ENCODE assay signal across 17 mouse cellular contexts in genomic region chr7:66308581-66309239, GRCm38 (mm10). TPM values are rescaled to one million over a fixed set of nuclear protein-coding genes. Genes with fewer than 3 reads are reported as not detected.
DNase-seq lines count a peak whose midpoint lies in the region; ATAC-seq and TF ChIP-seq lines count a peak whose summit lies in the region.
"Had no signal": no experiment of that assay in that cellular context is flagged by ENCODE, and none has a peak within 500 bp of the region (broad histone marks: within the 10 kb centered on the region; RNA-seq: fewer than 3 reads in every experiment).

No protein-coding gene starts in this region.

- no peaks in the 10 kb centered on the region for H3K9me3 ChIP-seq in heart, embryonic 14.5 days (ENCODE audit: control insufficient read depth, low read length)
- no peaks in the 10 kb centered on the region for H3K9me3 ChIP-seq in neural tube, embryonic 12.5 days
- no peaks in the 10 kb centered on the region for H3K9me3 ChIP-seq in neural tube, embryonic 15.5 days (replicated peaks)
- H3K9me3 ChIP-seq in liver, embryonic 12.5 days (replicated peaks): no peaks in the 10 kb centered on the region
- H3K9me3 ChIP-seq in stomach, postnatal 0 days (ENCODE audit: control insufficient read depth, low read length): no peaks in the 10 kb centered on the region
- H3K9me3 ChIP-seq: hindbrain, embryonic 15.5 days; midbrain, embryonic 15.5 days had no signal

- TF ChIP-seq CTCF in stomach, postnatal 0 days (IDR thresholded peaks at IDR 0.05; ENCODE audit: low read depth): no peak

- no peaks in the 10 kb centered on the region; the same call in 1 of the 2 replicates for H3K27me3 ChIP-seq in heart, embryonic 14.5 days (ENCODE audit: control insufficient read depth, insufficient read depth, low read length)
- no peaks in the 10 kb centered on the region for H3K27me3 ChIP-seq in neural tube, embryonic 12.5 days (replicated peaks)
- H3K27me3 ChIP-seq in neural tube, embryonic 15.5 days (replicated peaks): no peaks in the 10 kb centered on the region
- no peaks in the 10 kb centered on the region for H3K27me3 ChIP-seq in liver, embryonic 12.5 days (replicated peaks)
- no peaks in the 10 kb centered on the region for H3K27me3 ChIP-seq in stomach, postnatal 0 days (ENCODE audit: control insufficient read depth, insufficient read depth, low read length)
- H3K27me3 ChIP-seq: hindbrain, embryonic 15.5 days; midbrain, embryonic 15.5 days had no signal

- H3K36me3 ChIP-seq in heart, embryonic 14.5 days (ENCODE audit: control insufficient read depth, insufficient read depth, low read length): peaks cover 20% of the 10 kb centered on the region
- H3K36me3 ChIP-seq in neural tube, embryonic 12.5 days: no peaks in the 10 kb centered on the region
- H3K36me3 ChIP-seq in neural tube, embryonic 15.5 days: no peaks in the 10 kb centered on the region
- peaks cover 23% of the 10 kb centered on the region; the same call in 1 of the 2 replicates for H3K36me3 ChIP-seq in liver, embryonic 12.5 days
- H3K36me3 ChIP-seq in stomach, postnatal 0 days (ENCODE audit: control insufficient read depth, insufficient read depth, low read length): peaks cover 3% of the 10 kb centered on the region; the same call in 1 of the 2 replicates
- H3K36me3 ChIP-seq: hindbrain, embryonic 15.5 days; midbrain, embryonic 15.5 days had no signal

- no peak for TF ChIP-seq EP300 in stomach, postnatal 0 days (optimal IDR thresholded peaks at IDR 0.05)

- peaks cover 10 to 16% of the 10 kb centered on the region in 2 experiments for H3K4me1 ChIP-seq in heart, embryonic 14.5 days (ENCODE audit: control insufficient read depth in 2 of 2, insufficient read depth in 2 of 2, low read length in 2 of 2)
- no peaks in the 10 kb centered on the region for H3K4me1 ChIP-seq in neural tube, embryonic 12.5 days
- H3K4me1 ChIP-seq in neural tube, embryonic 15.5 days: peaks cover 7% of the 10 kb centered on the region; the same call in 1 of the 2 replicates
- peaks cover 22% of the 10 kb centered on the region for H3K4me1 ChIP-seq in liver, embryonic 12.5 days
- 0 out of 2 replicates have a peak, but pooled peaks cover 2% of the 10 kb centered on the region for H3K4me1 ChIP-seq in stomach, postnatal 0 days (replicated peaks; ENCODE audit: control insufficient read depth, insufficient read depth)
- H3K4me1 ChIP-seq: midbrain, embryonic 15.5 days had no signal

- peak overlapping the region; percentile 44 to 59 for H3K27ac ChIP-seq in heart, embryonic 14.5 days (replicated peaks in 1 of 2; ENCODE audit: control insufficient read depth in 1 of 2, insufficient read depth in 1 of 2, low read depth in 2 of 2, low read length in 2 of 2)
- no peak overlapping the region for H3K27ac ChIP-seq in neural tube, embryonic 12.5 days
- H3K27ac ChIP-seq in neural tube, embryonic 15.5 days (replicated peaks): no peak overlapping the region
- no peak overlapping the region for H3K27ac ChIP-seq in liver, embryonic 12.5 days
- H3K27ac ChIP-seq in stomach, postnatal 0 days (replicated peaks): peak overlapping the region; percentile 90
- H3K27ac ChIP-seq: hindbrain, embryonic 15.5 days; midbrain, embryonic 15.5 days had no signal

- peak overlapping the region; percentile 12; the same call in 1 of the 2 replicates for H3K4me2 ChIP-seq in heart, embryonic 14.5 days (ENCODE audit: low read length)
- no peak overlapping the region for H3K4me2 ChIP-seq in neural tube, embryonic 12.5 days (replicated peaks)
- H3K4me2 ChIP-seq in neural tube, embryonic 15.5 days: no peak overlapping the region
- H3K4me2 ChIP-seq in liver, embryonic 12.5 days: no peak overlapping the region
- H3K4me2 ChIP-seq in stomach, postnatal 0 days (replicated peaks; ENCODE audit: low read depth): no peak overlapping the region
- H3K4me2 ChIP-seq: hindbrain, embryonic 15.5 days; midbrain, embryonic 15.5 days had no signal

- ATAC-seq in heart, embryonic 14.5 days (ENCODE audit: insufficient number of reproducible peaks, insufficient read depth, low FRiP score, low read depth): 0 out of 2 replicates have a peak, but pooled peaks have one; percentile 7
- no peak for ATAC-seq in neural tube, embryonic 12.5 days (ENCODE audit: low FRiP score, low read depth)
- no peak; the same call in 1 of the 2 replicates for ATAC-seq in neural tube, embryonic 15.5 days (ENCODE audit: low FRiP score)
- ATAC-seq in liver, embryonic 12.5 days: peak; percentile 28
- peak; percentile 61 for ATAC-seq in stomach, postnatal 0 days (ENCODE audit: low FRiP score, low TSS enrichment)
- ATAC-seq: midbrain, embryonic 15.5 days had no signal

- H3K4me3 ChIP-seq in heart, embryonic 14.5 days (ENCODE audit: control insufficient read depth in 1 of 2, insufficient read depth in 1 of 2, low read depth in 1 of 2, low read length in 2 of 2): no peak overlapping the region
- H3K4me3 ChIP-seq in neural tube, embryonic 12.5 days: no peak overlapping the region
- H3K4me3 ChIP-seq in neural tube, embryonic 15.5 days (replicated peaks): no peak overlapping the region
- H3K4me3 ChIP-seq in liver, embryonic 12.5 days: no peak overlapping the region
- no peak overlapping the region for H3K4me3 ChIP-seq in stomach, postnatal 0 days (ENCODE audit: low read depth, low read length)
- H3K4me3 ChIP-seq: hindbrain, embryonic 15.5 days; midbrain, embryonic 15.5 days had no signal

- WGBS in heart, embryonic 14.5 days: 71% methylated on average over 13 of the region's 13 CpGs
- 72% methylated on average over 13 of the region's 13 CpGs for WGBS in neural tube, embryonic 12.5 days
- WGBS in neural tube, embryonic 15.5 days: 62% methylated on average over 13 of the region's 13 CpGs
- WGBS in liver, embryonic 12.5 days (ENCODE audit: insufficient replicate concordance): 65% methylated on average over 13 of the region's 13 CpGs
- WGBS in stomach, postnatal 0 days: 77% methylated on average over 13 of the region's 13 CpGs

- no peak for DNase-seq in heart, adult 8-10 months (ENCODE audit: low spot score)
- no peak for DNase-seq in stomach, postnatal 0 days (ENCODE audit: low spot score)
- no peak for DNase-seq in right cerebral cortex, postnatal 14 days
- no peak for DNase-seq in cerebellum, postnatal 4 days (ENCODE audit: low spot score in 2 of 2)
- DNase-seq: cerebellum, adult 11-12 months; layer of hippocampus, postnatal 36 days had no signal

- H3K9ac ChIP-seq in heart, embryonic 14.5 days (ENCODE audit: low read length): no peak overlapping the region
- 0 out of 2 replicates have a peak overlapping the region, but pooled peaks have one; percentile 2 for H3K9ac ChIP-seq in neural tube, embryonic 12.5 days
- H3K9ac ChIP-seq in neural tube, embryonic 15.5 days (replicated peaks): no peak overlapping the region
- H3K9ac ChIP-seq in liver, embryonic 12.5 days: no peak overlapping the region
- no peak overlapping the region for H3K9ac ChIP-seq in stomach, postnatal 0 days (ENCODE audit: low read length)
- H3K9ac ChIP-seq: hindbrain, embryonic 15.5 days; midbrain, embryonic 15.5 days had no signal

RNA-seq across cellular contexts. Expression of gene Gm10974, which starts 57.0 kb away (rescaled TPM):
- polyA plus RNA-seq in heart, embryonic 14.5 days (2014; fragmentation: Nextera tagmentation; extraction: Ambion mirVana): not detected in 2 replicates
- not detected for total RNA-seq in heart, adult 8-10 months (2022)
- not detected in 2 replicates for polyA plus RNA-seq in neural tube, embryonic 12.5 days (2016; fragmentation: Nextera tagmentation; extraction: Ambion mirVana)
- polyA plus RNA-seq in neural tube, embryonic 15.5 days (2015; fragmentation: Nextera tagmentation; extraction: Ambion mirVana): not detected in 2 replicates
- polyA plus RNA-seq in liver, embryonic 12.5 days (2016; fragmentation: Nextera tagmentation; extraction: Ambion mirVana): not detected in 2 replicates
- not detected in 2 replicates for polyA plus RNA-seq in stomach, postnatal 0 days (2015; fragmentation: Nextera tagmentation; extraction: Ambion mirVana)
- total RNA-seq: adrenal gland, postnatal 10 days; gastrocnemius, adult 18-20 months; layer of hippocampus, postnatal 36 days had no signal
- polyA plus RNA-seq: hindbrain, embryonic 15.5 days; limb, embryonic 14.5 days; midbrain, embryonic 15.5 days; neural tube, embryonic 14.5 days; urinary bladder, adult 2 months had no signal

Comparison
In these comparisons a context has a peak if more than half of its experiments do, and no peak if none do; other contexts are left out.
1. ATAC-seq: peak in heart, embryonic 14.5 days (single experiment), liver, embryonic 12.5 days (single experiment) and stomach, postnatal 0 days (single experiment); none in neural tube, embryonic 12.5 days (single experiment) and neural tube, embryonic 15.5 days (single experiment).
2. H3K27ac ChIP-seq: peak in heart, embryonic 14.5 days (2 of 2) and stomach, postnatal 0 days (single experiment); none in neural tube, embryonic 12.5 days (single experiment), neural tube, embryonic 15.5 days (single experiment) and liver, embryonic 12.5 days (single experiment).